Mouse (Mus musculus) CH12.LX (cell line): ENCODE measurements around the gene Atp6v1g3. TPM values are rescaled to one million over a fixed set of nuclear protein-coding genes. Genes with fewer than 3 reads are reported as not detected.

ENCODE experiments used
- DNase-seq: peaks from one replicate; pipeline ENCODE4 v3.0.0-alpha.2; 2013; ENCODE audit errors: extremely low read depth
- H3K27ac ChIP-seq: 2 replicates; pipeline ENCODE4 v1.5.1; 2012; ENCODE audit warnings: low read depth, mild to moderate bottlenecking, control low read depth, moderate library complexity; ENCODE audit not compliant: insufficient read depth
- H3K27me3 ChIP-seq: replicated peaks from 2 replicates; pipeline ENCODE3; 2012; ENCODE audit warnings: inconsistent platforms
- H3K36me3 ChIP-seq, 2 experiments: replicated peaks in 1 of 2; 2 replicates each; pipeline versions ENCODE3 to v1.6.1; 2012; ENCODE audit warnings: inconsistent platforms in 1 of 2, low read length in 1 of 2, mild to moderate bottlenecking in 1 of 2, mixed read lengths in 1 of 2, moderate library complexity in 1 of 2; ENCODE audit not compliant: control insufficient read depth in 1 of 2, insufficient read depth in 1 of 2
- H3K4me1 ChIP-seq, 2 experiments: 2 replicates each; pipeline ENCODE4 v1.6.1; 2012; ENCODE audit warnings: inconsistent platforms in 1 of 2, moderate library complexity in 1 of 2; ENCODE audit not compliant: insufficient read depth in 2 of 2, control insufficient read depth in 1 of 2
- H3K4me2 ChIP-seq: 2 replicates; pipeline ENCODE4 v1.6.1; 2012; ENCODE audit warnings: low read depth, mild to moderate bottlenecking, control low read depth; ENCODE audit not compliant: poor library complexity, insufficient read depth, severe bottlenecking
- H3K4me3 ChIP-seq, 3 experiments: fragments of 150-350 bp in 1 of 3; sonication (generic) in 1 of 3; replicated peaks in 1 of 3; 2 replicates each; pipeline versions ENCODE3 to v1.5.1; 2011 to 2012; ENCODE audit warnings: low read depth in 2 of 3, low read length in 2 of 3, mild to moderate bottlenecking in 2 of 3, moderate library complexity in 2 of 3, control low read depth in 1 of 3, improper control_type of control experiment in 1 of 3, inconsistent platforms in 1 of 3, mixed read lengths in 1 of 3; ENCODE audit not compliant: poor library complexity in 1 of 3
- H3K79me2 ChIP-seq: replicated peaks from 2 replicates; pipeline ENCODE4 v1.6.1; 2012; ENCODE audit warnings: mild to moderate bottlenecking, moderate library complexity; ENCODE audit not compliant: control insufficient read depth, poor library complexity, insufficient read depth, severe bottlenecking; ENCODE audit errors: extremely low read depth
- H3K9ac ChIP-seq: 2 replicates; pipeline ENCODE4 v1.6.1; 2012; ENCODE audit warnings: low read depth, mild to moderate bottlenecking, control low read depth, moderate library complexity; ENCODE audit not compliant: insufficient read depth
- H3K9me3 ChIP-seq: replicated peaks from 2 replicates; pipeline ENCODE3; 2012; ENCODE audit warnings: low read length, inconsistent platforms, mixed read lengths
- BHLHE40 ChIP-seq: IDR thresholded peaks from 2 replicates; pipeline ENCODE4 v1.6.1; 2011; ENCODE audit warnings: mild to moderate bottlenecking, low read depth, low read length, improper control_type of control experiment
- CTCF ChIP-seq, 2 experiments: IDR thresholded peaks in 1 of 2; conservative IDR thresholded peaks in 1 of 2; 2 replicates each; pipeline ENCODE4 v1.5.1; 2011 to 2012; ENCODE audit warnings: low read depth in 2 of 2, low read length in 2 of 2, improper control_type of control experiment in 1 of 2, inconsistent platforms in 1 of 2, mild to moderate bottlenecking in 1 of 2, moderate library complexity in 1 of 2
- ETS1 ChIP-seq: conservative IDR thresholded peaks from 2 replicates; pipeline ENCODE4 v1.6.1; 2012; ENCODE audit warnings: low read depth, mild to moderate bottlenecking, inconsistent platforms, low read length, improper control_type of control experiment, moderate library complexity
- HCFC1 ChIP-seq: IDR thresholded peaks from 2 replicates; pipeline ENCODE4 v1.6.1; 2012; ENCODE audit warnings: low read depth, mild to moderate bottlenecking, inconsistent platforms, low read length, improper control_type of control experiment
- IRF4 ChIP-seq: IDR thresholded peaks from 2 replicates; pipeline ENCODE4 v1.6.1; 2014; ENCODE audit warnings: low read depth, mild to moderate bottlenecking, inconsistent platforms, low read length, improper control_type of control experiment
- JUN ChIP-seq: IDR thresholded peaks from 2 replicates; pipeline ENCODE4 v1.6.1; 2011; ENCODE audit warnings: low read depth, mild to moderate bottlenecking, low read length, improper control_type of control experiment, moderate library complexity; ENCODE audit not compliant: insufficient read depth
- JUND ChIP-seq: conservative IDR thresholded peaks from 2 replicates; pipeline ENCODE4 v1.6.1; 2011; ENCODE audit warnings: low read depth, low read length, improper control_type of control experiment
- KAT2A ChIP-seq: IDR thresholded peaks from 2 replicates; pipeline ENCODE4 v1.6.1; 2012; ENCODE audit warnings: low read length, improper control_type of control experiment, inconsistent platforms; ENCODE audit not compliant: insufficient replicate concordance
- MAZ ChIP-seq: IDR thresholded peaks from 2 replicates; pipeline ENCODE4 v1.6.1; 2012; ENCODE audit warnings: low read depth, mild to moderate bottlenecking, inconsistent platforms, low read length, improper control_type of control experiment, moderate library complexity
- MYC ChIP-seq: IDR thresholded peaks from 2 replicates; pipeline ENCODE4 v1.6.1; 2011; ENCODE audit warnings: low read depth, mild to moderate bottlenecking, improper control_type of control experiment, low read length
- NRF1 ChIP-seq: IDR thresholded peaks from 2 replicates; pipeline ENCODE4 v1.6.1; 2014; ENCODE audit warnings: low read depth, mild to moderate bottlenecking, inconsistent platforms, low read length, improper control_type of control experiment, moderate library complexity
- PAX5 ChIP-seq: IDR thresholded peaks from 2 replicates; pipeline ENCODE4 v1.6.1; 2012; ENCODE audit warnings: low read length, inconsistent platforms, mixed read lengths
- POLR2A ChIP-seq: IDR thresholded peaks from 2 replicates; pipeline ENCODE4 v1.6.1; 2011; ENCODE audit warnings: low read depth, mild to moderate bottlenecking, improper control_type of control experiment, low read length
- RCOR1 ChIP-seq: conservative IDR thresholded peaks from 2 replicates; pipeline ENCODE4 v1.6.1; 2012; ENCODE audit warnings: low read depth, mild to moderate bottlenecking, inconsistent platforms, low read length, improper control_type of control experiment
- SMC3 ChIP-seq: IDR thresholded peaks from 2 replicates; pipeline ENCODE4 v1.6.1; 2011; ENCODE audit warnings: low read depth, low read length, improper control_type of control experiment
- TBP ChIP-seq: conservative IDR thresholded peaks from 2 replicates; pipeline ENCODE4 v1.6.1; 2011; ENCODE audit warnings: low read depth, low read length, improper control_type of control experiment
- TCF12 ChIP-seq: IDR thresholded peaks from 2 replicates; pipeline ENCODE4 v1.6.1; 2014; ENCODE audit warnings: low read depth, mild to moderate bottlenecking, inconsistent platforms, low read length, improper control_type of control experiment
- ZKSCAN1 ChIP-seq: IDR thresholded peaks from 2 replicates; pipeline ENCODE4 v1.6.1; 2012; ENCODE audit warnings: low read depth, inconsistent platforms, low read length, improper control_type of control experiment, borderline replicate concordance
- ZMIZ1 ChIP-seq: IDR thresholded peaks from 2 replicates; pipeline ENCODE4 v1.6.1; 2012; ENCODE audit warnings: low read depth, mild to moderate bottlenecking, inconsistent platforms, low read length, improper control_type of control experiment
- dilution Hi-C: fragments of 300-500 bp; cut with MboI; formaldehyde crosslinking; loops from 2 replicates; pipeline ENCODE4 v1.14.3; 2020; ENCODE audit warnings: low sequenced_read_pairs; ENCODE audit not compliant: extremely low pct_unique_long_range_greater_than_20kb, extremely low pct_ligation_motif_present
- in situ Hi-C: fragments of 300-500 bp; cut with MboI; formaldehyde crosslinking; loops from 3 replicates; pipeline ENCODE4 v1.14.3; 2019; ENCODE audit warnings: low sequenced_read_pairs, low pct_ligation_motif_present, low pct_unique_long_range_greater_than_20kb, mixed read lengths
- polyA plus RNA-seq: library from polyadenylated mRNA; unstranded; fragments of >175 nt; gene quantifications from 2 replicates; pipeline ENCODE4 v1.2.1, GENCODE M21; 2012; ENCODE audit warnings: low read depth; ENCODE audit not compliant: insufficient read length
- total RNA-seq, 2 experiments: library from RNA; depleted of rRNA; stranded (reverse); fragments of 300-350 nt in 1 of 2; fragments of >200 nt in 1 of 2; gene quantifications; 2 replicates each; pipeline ENCODE4 v1.2.3; 2012 to 2014

The Atp6v1g3 gene
- total and polyA plus RNA-seq, 3 experiments = not detected

- DNase-seq = peak; percentile 22
- dilution Hi-C loops (no loop called here), in situ Hi-C loops (no loop called here)
- Histone ChIP-seq H3K9me3 (no peaks in the 10 kb centered on the region), H3K27ac (no peak overlapping the region), H3K36me3 (no peaks in the 10 kb centered on the region), H3K4me2 (no peak overlapping the region), H3K27me3 (no peaks in the 10 kb centered on the region), H3K4me1 (peaks cover 2 to 22% of the 10 kb centered on the region in 2 experiments; a peak in 3 of 4 replicates), H3K4me3 (no peak overlapping the region), H3K79me2 (no peaks in the 10 kb centered on the region), H3K9ac (no peak overlapping the region)
- TF ChIP-seq NRF1 (no peak), JUN (no peak), TCF12 (no peak), CTCF (conservative IDR thresholded peaks at IDR 0.05 in 1 of 2, IDR thresholded peaks at IDR 0.05 in 1 of 2; ENCODE audit: low read depth in 2 of 2, low read length in 2 of 2) (no peak), ETS1 (no peak)
Observed at GRCm38 (mm10) chr1:138261520-138261919, 12.0 kb upstream of the Atp6v1g3 start.

- Histone ChIP-seq H3K4me1 (peaks cover 2 to 28% of the 10 kb centered on the region in 2 experiments; a peak in 3 of 4 replicates), H3K27ac (no peak overlapping the region), H3K9me3 (no peaks in the 10 kb centered on the region), H3K79me2 (no peaks in the 10 kb centered on the region), H3K27me3 (no peaks in the 10 kb centered on the region), H3K36me3 (no peaks in the 10 kb centered on the region), H3K4me3 (no peak overlapping the region), H3K4me2 (no peak overlapping the region), H3K9ac (no peak overlapping the region)
- no peak for DNase-seq
- in situ Hi-C loops (no loop called here), dilution Hi-C loops (no loop called here)
- TF ChIP-seq ETS1 = no peak
- TF ChIP-seq RCOR1 = no peak
- TF ChIP-seq KAT2A = no peak
- no peak for TF ChIP-seq MYC
- no peak for TF ChIP-seq JUND
- no peak for TF ChIP-seq POLR2A
- TF ChIP-seq SMC3 = no peak
- no peak for TF ChIP-seq MAZ
- no peak for TF ChIP-seq ZKSCAN1
- TF ChIP-seq PAX5 = no peak
- TF ChIP-seq ZMIZ1 = no peak
- TF ChIP-seq TBP = no peak
- no peak for TF ChIP-seq HCFC1
- TF ChIP-seq IRF4 = no peak
- no peak for TF ChIP-seq BHLHE40
Observed at GRCm38 (mm10) chr1:138262408-138262807, 11.1 kb upstream of the Atp6v1g3 start.
